Mouse (Mus musculus): ENCODE results near the gene Slc7a6.

DNA sequence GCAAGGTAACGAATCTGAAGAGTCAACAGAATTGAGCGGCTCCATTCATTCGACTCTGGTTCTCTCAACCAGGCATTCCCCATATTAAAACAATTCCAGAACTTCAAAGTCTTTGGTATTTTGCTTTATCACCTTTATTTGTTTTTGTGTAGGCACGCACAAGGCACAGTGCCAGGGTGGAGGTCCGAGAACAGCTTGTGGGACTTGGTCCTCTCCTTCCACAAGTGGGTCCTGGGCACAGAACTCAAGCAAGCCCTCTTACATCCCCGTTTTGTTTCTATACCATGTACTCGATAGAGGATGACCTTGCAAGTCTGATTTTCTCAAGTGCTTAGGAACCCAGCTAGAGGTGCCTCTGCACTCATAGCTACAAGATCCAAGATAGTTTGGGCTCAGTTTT lies 30.0 kb upstream of the Slc7a6 start:
- TF ChIP-seq CTCF (conservative IDR thresholded peaks at IDR 0.05; ENCODE audit: low read length) = no peak
- TF ChIP-seq NANOG (IDR thresholded peaks at IDR 0.05; ENCODE audit: borderline replicate concordance, low read length) = no peak
